Mouse (Mus musculus): ENCODE measurements around the gene Celsr3. TPM values are rescaled to one million over a fixed set of nuclear protein-coding genes. Genes with fewer than 3 reads are reported as not detected.

Gene Celsr3
- polyA plus RNA-seq, 1 experiment from 2014 or later, result 13.8 TPM

Small RNA genes within 50 kb of the gene (microRNA-seq; reads per million reads assigned to microRNA genes)
- gene Gm23156, result not detected

Other genes with a start within 250 kb of the Celsr3 start
- gene Wdr6, start 247.6 kb upstream of the Celsr3 start, polyA plus RNA-seq (2015; fragmentation: Nextera tagmentation; extraction: Ambion mirVana), result 280 and 317 TPM in 2 replicates
- gene P4htm, start 228.7 kb upstream of the Celsr3 start, polyA plus RNA-seq (2015; fragmentation: Nextera tagmentation; extraction: Ambion mirVana), result 25.6 and 31.4 TPM in 2 replicates
- gene Arih2, start 176.9 kb upstream of the Celsr3 start, polyA plus RNA-seq (2015; fragmentation: Nextera tagmentation; extraction: Ambion mirVana), result 47.3 and 52.9 TPM in 2 replicates
- gene Slc25a20, start 164.2 kb upstream of the Celsr3 start, polyA plus RNA-seq (2015; fragmentation: Nextera tagmentation; extraction: Ambion mirVana), result 45.0 and 45.5 TPM in 2 replicates
- gene Prkar2a, start 137.0 kb upstream of the Celsr3 start, polyA plus RNA-seq (2015; fragmentation: Nextera tagmentation; extraction: Ambion mirVana), result 50.1 and 51.9 TPM in 2 replicates
- 222 and 228 TPM in 2 replicates for gene Ip6k2, start 42.5 kb upstream of the Celsr3 start, polyA plus RNA-seq (2015; fragmentation: Nextera tagmentation; extraction: Ambion mirVana)
- 25.9 and 30.7 TPM in 2 replicates for gene Nckipsd, start 18.0 kb upstream of the Celsr3 start, polyA plus RNA-seq (2015; fragmentation: Nextera tagmentation; extraction: Ambion mirVana)
- gene Slc26a6, start 27.0 kb downstream of the Celsr3 start, polyA plus RNA-seq (2015; fragmentation: Nextera tagmentation; extraction: Ambion mirVana), result 15.1 and 16.1 TPM in 2 replicates
- 0.32 and 0.72 TPM in 2 replicates for gene Tmem89, start 88.3 kb downstream of the Celsr3 start, polyA plus RNA-seq (2015; fragmentation: Nextera tagmentation; extraction: Ambion mirVana)
- gene Uqcrc1, start 110.3 kb downstream of the Celsr3 start, polyA plus RNA-seq (2015; fragmentation: Nextera tagmentation; extraction: Ambion mirVana), result 398 and 399 TPM in 2 replicates
- 1.1 and 1.7 TPM in 2 replicates for gene Col7a1, start 127.3 kb downstream of the Celsr3 start, polyA plus RNA-seq (2015; fragmentation: Nextera tagmentation; extraction: Ambion mirVana)
- not detected in 2 replicates for gene Ucn2, start 159.7 kb downstream of the Celsr3 start, polyA plus RNA-seq (2015; fragmentation: Nextera tagmentation; extraction: Ambion mirVana)
- 26.3 and 34.2 TPM in 2 replicates for gene Pfkfb4, start 165.5 kb downstream of the Celsr3 start, polyA plus RNA-seq (2015; fragmentation: Nextera tagmentation; extraction: Ambion mirVana)
- 64.6 and 66.2 TPM in 2 replicates for gene Shisa5, start 212.2 kb downstream of the Celsr3 start, polyA plus RNA-seq (2015; fragmentation: Nextera tagmentation; extraction: Ambion mirVana)
- gene Trex1, start 233.4 kb downstream of the Celsr3 start, polyA plus RNA-seq (2015; fragmentation: Nextera tagmentation; extraction: Ambion mirVana), result 12.9 and 15.2 TPM in 2 replicates
- 27.8 and 32.4 TPM in 2 replicates for gene Atrip, start 247.8 kb downstream of the Celsr3 start, polyA plus RNA-seq (2015; fragmentation: Nextera tagmentation; extraction: Ambion mirVana)

Data from hindbrain, embryonic 13.5 days (tissue).